Mouse (Mus musculus) urinary bladder, adult 18-20 months (tissue): ENCODE measurements around the gene Itch.
"Not testable (repeated sequence)": the region's sequence is repeated elsewhere in the genome, so short reads cannot be mapped to it uniquely, and the experiment has no call there.

Experiments
- DNase-seq, 2 experiments: peaks; one replicate each; pipeline ENCODE4 v3.0.0; 2022; ENCODE audit warnings: low spot score in 2 of 2, mixed read lengths in 2 of 2

Itch gene

DNA sequence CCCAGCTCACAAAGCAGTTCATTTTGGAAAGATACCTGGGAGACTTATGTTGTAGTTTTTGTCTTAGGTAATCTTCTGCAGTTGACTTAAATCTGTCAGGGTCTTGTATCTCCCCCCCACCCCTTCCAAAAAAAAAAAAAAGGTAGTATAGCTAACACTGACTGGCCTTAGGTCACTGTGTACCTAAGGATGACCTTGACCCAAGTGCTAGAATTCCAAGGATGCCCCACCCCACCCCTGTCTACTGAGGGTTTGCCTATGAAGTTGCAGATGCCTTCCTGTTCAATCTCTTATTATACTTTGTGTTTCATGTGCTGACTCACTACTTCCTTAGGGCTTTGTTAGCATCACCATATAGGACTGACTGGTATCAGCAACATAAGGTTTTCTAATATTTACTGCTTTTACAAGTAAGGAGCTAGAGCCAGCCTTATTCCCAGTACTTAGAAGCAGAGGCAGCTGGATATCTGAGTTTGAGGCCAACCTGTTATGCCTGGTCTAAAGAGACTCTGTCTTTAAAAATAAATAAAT, 8.8 kb downstream of the Itch start:
- DNase-seq: no peak

DNA sequence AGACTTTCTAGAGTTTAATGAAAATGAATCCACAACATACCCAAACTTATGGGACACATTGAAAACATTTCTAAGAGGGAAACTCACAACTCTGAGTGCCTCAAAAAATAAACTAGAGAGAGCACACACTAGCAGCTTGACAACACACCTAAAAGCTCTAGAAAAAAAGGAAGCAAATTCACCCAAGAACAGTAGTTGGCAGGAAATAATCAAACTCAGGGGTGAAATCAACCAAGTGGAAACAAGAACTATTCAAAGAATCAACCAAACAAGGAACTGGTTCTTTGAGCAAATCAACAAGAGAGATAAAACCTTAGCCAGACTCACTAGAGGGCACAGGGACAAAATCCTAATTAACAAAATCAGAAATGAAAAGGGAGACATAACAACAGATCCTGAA, 16.0 kb downstream of the Itch start:
- not testable (repeated sequence) for DNase-seq

DNA sequence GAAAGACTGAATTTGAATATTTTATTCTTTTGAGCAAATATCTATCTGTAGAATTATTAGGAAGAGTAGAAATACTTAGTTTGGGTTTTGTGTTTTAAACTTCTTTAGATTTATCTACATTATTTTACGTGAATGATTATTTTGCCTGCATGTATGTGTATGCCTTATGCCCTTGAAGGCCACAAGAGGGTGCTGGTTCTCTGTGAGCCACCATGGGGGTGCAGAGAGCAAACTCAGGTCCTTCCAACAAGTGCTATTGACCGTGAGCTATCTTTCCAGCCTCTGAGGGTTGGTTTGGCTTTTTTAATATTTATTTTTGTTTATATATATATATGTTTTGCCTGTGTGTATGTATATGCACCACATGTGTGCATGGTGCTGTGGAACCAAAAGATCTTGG, 74.1 kb downstream of the Itch start:
- no peak for DNase-seq

DNA sequence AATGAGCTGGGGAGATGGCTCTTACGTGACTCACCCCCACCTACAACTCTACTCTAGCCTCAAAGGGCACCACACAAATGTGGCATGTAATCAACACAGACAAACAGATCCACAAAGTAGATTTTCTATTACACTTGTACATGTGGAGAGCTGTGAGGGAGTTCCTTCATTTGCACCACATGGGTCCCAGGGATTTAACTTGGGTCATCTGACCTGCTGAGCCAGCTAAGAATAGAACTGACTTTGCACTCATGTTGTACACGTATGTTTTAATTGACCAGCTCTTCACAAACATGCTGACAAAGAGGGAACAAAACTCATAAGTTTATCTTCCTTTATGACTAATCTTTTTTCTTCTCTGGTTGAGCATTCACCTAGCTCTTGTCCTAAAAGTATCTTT, 89.8 kb downstream of the Itch start:
- DNase-seq: no peak

DNA sequence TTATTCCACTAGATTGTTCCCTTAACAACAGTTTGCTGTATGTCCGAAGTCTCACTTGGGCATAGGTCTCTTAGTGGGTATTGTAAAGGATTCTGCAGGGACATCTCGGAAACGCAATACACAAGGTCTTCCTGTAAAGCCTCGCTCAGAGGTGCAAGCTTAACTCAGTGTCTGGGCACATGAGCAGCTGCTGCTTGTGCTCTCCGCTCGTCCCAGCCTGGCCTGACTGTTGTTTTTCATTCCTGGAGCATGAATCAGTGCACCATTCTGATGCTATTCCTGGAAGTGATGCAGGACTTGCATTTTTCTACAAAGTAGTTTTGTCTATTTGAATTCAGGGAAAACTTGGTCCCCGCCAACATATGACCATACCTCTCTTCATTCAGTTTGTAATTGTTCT, 91.4 kb downstream of the Itch start:
- peak in 1 of 2 experiments; percentile 18 for DNase-seq

DNA sequence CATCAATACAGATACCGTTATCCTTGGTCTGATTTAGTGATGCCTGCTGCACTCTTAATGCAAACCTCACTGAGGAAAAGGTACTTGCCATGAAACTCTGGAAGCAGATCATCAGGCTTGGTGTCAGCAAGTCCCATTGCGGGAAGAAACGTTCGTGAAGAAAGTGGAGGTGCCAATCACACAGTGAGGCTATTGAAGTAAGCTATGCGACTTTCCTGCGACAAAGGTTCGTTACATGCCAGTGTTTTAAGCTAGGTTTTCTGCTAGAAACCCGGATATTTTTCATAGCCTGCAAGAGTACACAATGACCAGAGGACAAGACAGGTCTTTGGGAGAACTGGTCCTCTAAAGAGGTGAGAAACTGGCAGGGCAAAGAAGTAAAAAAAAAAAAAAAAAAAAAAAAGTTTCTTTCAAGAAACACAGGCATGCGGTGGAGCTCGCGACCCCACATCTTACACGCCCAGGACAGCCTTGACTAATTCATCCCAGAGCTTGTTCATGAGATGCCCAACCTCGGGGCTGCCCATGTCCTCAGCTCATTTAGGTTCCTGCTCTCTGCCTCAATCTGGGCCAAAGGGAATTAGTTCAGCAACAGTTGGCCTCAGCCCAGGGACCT, 102.5 kb downstream of the Itch start:
- DNase-seq: no peak

DNA sequence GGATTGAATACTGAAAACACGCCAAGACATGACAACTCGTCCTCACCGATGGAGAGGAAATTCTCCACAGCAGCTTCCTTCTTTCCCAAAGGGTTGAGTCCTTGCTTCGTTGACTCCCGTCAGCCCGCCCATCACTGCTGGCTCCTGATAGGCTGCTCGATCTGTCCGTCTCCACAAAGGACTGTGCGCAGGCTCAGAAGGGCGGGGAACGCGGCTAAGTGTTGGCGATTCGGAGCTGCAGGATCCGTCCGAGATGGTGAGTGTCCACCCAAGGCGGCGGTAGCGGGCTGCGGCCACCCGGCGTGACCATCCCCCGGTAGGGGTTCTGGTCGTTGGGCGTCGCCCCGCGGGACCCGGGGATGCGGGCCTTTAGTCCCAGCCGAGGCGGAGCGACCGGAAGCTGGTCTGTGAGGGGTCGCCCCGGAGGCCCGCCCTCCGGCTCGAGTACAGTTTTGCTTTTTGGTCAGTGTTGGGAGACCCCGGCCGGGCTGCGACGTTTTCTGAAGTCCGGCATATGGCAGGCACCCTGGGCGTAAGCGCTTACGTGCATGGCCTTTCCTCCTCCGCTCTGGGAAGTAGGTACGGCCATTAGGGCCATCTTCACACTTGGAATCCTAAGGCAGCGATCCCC, 103.2 kb downstream of the Itch start, which contains the start of gene Dynlrb1:
Gene Dynlrb1 (plus strand): TSS at position 172 of the 631 bp plus-strand sequence.
- DNase-seq: peak; percentile 97 to 100

DNA sequence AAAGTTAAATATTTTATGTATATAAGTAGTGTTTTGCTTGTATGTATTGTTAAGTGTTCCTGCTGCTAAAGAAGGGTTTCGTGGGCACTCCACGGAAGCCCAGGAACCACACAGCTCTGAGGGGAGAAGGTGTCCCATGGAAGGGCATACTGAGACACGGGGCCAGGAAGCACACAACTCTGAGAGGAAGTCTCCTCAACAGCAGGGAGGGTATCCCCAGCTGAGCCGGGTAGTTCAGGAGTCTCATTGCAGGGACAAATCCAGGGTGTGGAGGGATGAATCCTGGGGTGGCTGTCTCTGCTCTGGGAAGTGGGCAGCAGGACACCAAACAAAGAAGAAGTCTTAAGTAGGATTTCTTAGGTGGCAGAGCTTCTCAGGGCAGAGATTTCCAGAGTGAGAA, 104.0 kb downstream of the Itch start:
- peak in 1 of 2 experiments; percentile 7 for DNase-seq

DNA sequence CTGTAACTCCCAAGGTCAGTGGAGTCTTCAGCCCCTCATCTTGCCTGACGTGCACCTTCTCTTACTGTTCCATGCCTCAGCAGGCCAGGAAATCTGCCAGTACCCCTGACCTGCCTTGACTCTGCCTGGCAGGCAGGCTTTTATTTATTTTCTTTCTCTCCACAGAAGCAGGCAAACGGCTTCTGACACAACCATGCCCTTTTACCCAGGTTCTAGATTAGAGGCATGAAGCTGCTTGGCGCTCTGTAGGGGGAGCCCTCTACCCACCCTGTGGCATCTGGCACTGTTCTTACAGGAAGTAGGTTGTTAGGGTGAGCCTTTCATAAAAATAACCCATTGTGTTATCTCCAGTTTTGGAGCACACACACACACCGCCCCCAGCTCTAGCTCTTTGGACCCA, 107.6 kb downstream of the Itch start:
- DNase-seq: peak; percentile 15 to 33

DNA sequence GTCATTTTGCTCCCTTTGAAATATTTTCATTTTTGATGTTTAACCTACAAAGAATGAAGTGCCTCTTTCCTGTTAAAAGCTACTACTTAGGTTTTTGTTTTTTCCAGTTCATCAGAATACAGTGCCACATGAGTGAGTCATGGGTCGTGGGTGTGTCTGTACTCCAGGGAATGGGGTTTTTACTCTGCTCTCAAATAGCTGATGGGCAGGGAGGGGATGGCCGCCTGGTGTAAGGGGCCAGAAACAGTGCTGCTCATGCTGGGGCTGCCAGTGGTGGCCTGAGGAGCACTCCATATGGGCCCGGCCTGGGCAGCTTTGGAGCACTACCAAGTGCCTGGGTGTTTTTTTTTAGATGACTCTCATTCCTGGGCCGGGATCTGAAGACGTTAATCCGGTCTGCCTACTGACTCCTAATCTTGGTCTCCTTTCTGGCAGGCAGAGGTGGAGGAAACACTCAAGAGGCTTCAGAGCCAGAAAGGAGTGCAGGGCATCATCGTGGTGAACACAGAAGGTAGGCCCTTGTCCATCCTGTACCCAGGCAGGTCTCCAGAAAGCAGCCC, 109.1 kb downstream of the Itch start:
- peak; percentile 30 to 35 for DNase-seq

DNA sequence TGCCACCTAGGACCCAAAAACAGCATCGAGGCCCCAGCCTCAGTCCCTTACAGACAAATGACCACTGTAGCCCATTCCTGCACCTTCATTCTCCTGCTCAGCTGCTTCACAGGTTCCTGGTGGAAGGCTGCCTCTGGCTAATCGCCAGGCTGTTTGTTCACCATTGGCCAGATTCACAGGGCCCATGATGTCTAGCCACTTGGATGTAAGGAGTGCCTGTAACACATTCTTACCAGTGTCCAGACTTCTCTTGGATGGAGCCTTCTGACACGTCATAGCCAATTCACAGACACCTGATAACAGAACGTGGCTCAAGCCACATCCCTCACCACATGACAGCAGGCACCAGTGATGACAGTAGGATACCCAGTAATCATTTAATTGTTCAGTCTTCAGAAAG, 112.9 kb downstream of the Itch start:
- DNase-seq: no peak

DNA sequence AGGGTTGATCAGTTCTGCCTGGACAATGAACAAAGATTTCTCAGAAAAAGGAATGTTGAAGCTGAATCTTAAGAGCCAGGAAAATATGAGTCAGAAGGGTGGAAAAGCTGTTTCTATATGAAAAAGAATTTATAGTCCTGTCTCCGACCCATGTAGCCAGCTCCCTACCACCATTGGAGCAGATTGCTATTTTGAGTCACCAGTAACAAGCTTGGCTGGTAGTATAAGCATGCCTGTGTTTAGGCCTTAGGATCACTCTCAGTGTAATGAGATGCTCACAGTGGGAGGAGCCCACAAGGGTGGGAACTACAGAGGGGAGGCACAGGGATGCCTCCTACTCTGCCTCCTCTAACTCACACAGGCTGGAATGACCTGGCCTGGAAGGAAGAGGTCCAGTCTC, 114.9 kb downstream of the Itch start:
- DNase-seq: no peak

DNA sequence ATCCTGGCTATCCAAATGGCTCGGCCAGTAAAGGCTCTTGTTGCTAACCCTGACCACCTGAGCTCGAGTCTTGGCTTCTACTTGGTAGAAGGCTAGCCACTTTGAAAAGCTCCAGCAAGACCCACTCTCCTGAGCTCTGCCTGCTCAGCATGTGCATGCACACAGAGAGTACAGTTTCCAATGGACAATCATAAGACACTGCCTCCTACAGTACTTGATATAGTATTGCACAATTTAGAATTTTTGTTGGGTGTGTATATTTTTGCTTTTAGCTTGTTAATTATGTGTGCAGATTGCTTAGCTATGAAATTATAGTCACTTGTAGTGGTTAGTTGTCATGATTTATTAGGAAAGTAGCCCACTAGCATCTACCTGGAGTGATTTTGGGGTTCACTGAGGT, 115.4 kb downstream of the Itch start:
- DNase-seq: no peak

DNA sequence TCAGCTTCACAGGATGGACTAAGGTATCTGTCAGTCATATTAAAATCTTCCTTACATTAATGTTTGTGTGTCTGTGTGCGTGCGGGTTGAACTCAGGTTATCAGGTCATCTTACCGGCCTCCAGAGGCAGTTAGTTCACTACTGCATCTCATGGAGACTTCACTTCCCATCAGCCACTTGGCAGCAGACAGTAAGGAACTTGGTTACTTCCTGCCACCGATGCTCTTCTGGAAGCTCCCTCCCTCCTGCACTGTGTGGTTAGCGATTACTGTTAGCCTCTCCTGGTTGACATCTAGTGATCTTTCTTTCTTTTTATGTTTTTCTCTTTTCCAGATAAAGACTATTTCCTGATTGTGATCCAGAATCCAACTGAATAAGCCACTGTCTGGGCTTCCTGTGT, 116.3 kb downstream of the Itch start:
- DNase-seq: no peak

DNA sequence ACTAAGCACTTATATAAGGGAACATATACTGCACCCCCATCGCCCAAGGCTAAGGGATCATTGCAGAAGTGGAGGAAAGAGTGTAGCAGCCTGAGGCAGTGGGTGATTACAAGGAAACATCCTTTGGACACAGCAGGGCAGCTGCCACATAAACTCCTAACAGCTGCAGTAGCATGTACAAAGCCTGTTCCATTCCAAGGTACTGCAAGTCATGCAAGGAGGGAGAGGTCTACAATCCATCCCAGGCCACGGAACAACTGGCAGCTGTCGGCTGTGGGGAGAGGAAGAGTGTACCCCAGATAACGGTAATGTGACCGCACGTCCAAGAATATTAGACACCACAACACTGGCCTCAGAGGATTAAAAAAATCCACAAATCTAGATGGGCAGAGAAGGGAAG, 132.2 kb downstream of the Itch start:
- DNase-seq: no peak

DNA sequence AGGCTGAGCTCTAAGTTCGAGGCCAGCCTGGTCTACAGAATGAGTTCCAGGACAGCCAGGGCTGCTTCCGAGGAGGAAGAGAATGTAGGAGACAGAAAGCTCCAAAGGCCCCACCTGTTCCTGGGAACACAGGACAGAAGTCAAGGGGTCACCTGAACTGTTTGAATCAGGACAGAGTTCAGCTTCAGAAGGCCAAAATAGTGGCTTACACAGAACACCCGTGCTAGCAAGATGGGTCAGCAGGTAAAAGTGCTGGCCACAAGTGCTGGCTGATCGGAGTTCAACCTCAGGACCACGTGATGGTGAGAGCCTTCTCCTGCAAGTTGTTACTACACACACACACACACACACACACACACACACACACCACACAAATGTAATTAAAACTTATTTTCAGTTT, 133.6 kb downstream of the Itch start:
- DNase-seq: no peak

DNA sequence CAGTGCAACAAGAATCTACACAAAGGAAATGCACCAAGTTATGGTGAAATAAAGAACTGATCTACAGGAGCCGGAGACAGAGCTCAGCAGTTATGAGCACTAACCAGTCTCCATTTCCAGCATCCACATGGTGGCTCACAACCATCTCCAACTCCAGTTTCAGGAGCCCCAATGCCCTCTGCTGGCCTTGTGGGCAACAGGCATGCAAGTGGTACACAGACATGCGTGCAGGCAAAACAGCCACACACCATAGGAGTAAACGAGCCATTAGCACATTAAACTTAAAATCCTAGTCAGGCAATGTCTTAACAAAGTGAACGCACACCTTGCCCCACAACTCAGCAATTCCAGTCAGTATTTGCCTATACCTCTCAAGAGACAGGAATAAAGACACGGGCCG, 138.6 kb downstream of the Itch start:
- no peak for DNase-seq

DNA sequence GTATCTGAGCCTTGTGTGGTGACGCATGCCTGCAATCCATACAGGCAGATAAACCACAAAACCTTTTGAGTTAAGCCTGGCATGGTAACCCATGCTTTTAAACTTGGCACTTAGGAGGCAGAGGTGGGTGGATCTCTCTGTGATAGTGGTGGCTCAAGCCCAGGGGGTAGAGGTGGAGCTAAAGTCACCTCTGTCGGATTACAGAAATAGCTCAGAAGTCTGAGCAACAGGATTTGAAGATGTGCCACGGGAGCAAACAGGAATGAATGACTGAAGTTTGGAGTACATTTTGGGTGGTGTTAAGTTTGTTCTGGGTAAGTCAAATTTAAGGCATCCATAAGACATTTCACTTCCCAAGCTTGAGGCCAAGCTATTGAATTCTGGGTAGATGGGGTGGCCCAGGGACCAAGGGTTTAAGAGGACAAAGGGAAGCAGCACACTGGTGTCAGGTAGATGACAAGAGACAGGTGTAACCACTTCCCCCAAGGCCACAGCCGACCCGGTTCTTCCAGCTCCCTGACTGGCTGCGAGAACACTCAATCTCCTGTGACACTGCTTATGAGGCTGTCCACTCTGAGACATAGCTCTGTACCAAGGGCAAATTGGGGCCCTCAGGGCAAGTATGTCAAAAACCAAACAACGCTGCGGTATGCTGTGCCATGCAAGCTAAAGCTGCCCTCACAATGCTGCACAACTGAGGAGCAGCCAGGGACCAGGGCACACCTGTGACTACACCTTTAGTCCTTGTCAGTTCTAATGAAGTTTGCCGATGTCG, 139.3 kb downstream of the Itch start:
- DNase-seq: no peak

DNA sequence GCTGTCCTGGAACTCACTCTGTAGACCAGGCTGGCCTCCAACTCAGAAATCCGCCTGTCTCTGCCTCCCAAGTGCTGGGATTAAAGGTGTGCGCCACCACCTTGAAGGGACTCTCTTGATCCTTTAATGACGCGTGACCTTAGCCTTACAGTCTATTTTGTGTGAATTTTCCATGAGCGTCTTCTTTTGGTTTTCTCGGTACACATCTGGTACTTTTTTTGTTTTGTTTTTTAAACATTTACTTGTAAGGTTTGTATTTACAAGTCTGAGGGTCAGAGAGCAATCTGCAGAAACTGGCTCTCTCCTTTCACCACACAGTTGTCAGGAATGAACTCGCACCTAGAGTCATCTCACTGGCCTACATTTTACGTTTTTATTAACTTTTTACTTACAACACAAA, 140.3 kb downstream of the Itch start:
- DNase-seq: no peak

DNA sequence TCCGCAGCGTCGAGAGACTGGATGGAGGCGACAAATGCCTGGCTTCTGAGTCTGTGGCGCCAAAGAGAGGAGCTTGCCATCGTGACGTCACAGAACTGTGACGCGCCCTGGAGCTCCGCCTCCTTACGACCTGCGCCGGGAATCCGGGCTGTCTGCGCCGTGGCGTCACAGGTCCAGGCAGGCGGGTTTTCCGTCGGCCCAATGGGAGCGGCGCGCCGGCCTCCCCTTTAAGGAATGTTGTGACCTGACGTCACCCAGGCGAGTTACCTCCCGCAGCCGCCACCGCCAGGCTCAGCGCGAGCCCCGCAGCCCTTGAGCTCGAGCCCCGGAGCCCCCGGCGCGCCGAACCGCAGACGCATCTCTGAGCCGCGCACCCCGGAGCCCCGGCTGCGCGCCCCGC, 142.9 kb downstream of the Itch start, which contains the start of gene Map1lc3a:
Gene Map1lc3a (plus strand): TSS at position 103 of the 400 bp plus-strand sequence.
- DNase-seq: peak; percentile 91 to 92
